Mouse (Mus musculus): ENCODE measurements around the gene Hrk.

Gene Hrk

GRCm38 (mm10) chr5:118164581-118164980, at the start of gene Hrk:
Gene Hrk, plus strand, starts transcription at chr5:118164648.
- DNase-seq (ENCODE audit: low spot score) = no peak

GRCm38 (mm10) chr5:118118351-118118750, 46.1 kb upstream of the Hrk start:
- DNase-seq (ENCODE audit: low spot score) = no peak

GRCm38 (mm10) chr5:118118922-118119321, 45.5 kb upstream of the Hrk start:
- no peak for DNase-seq (ENCODE audit: low spot score)

GRCm38 (mm10) chr5:118120670-118121069, 43.8 kb upstream of the Hrk start:
- no peak for DNase-seq (ENCODE audit: low spot score)

GRCm38 (mm10) chr5:118121928-118122327, 42.5 kb upstream of the Hrk start:
- DNase-seq (ENCODE audit: low spot score) = no peak

- DNase-seq (ENCODE audit: low spot score) = no peak
Measured at GRCm38 (mm10) chr5:118123096-118123495, 41.4 kb upstream of the Hrk start.

GRCm38 (mm10) chr5:118126671-118127070, 37.8 kb upstream of the Hrk start:
- DNase-seq (ENCODE audit: low spot score) = no peak

GRCm38 (mm10) chr5:118128208-118128607, 36.2 kb upstream of the Hrk start:
- no peak for DNase-seq (ENCODE audit: low spot score)

GRCm38 (mm10) chr5:118128651-118129050, 35.8 kb upstream of the Hrk start:
- DNase-seq (ENCODE audit: low spot score) = no peak

- no peak for DNase-seq (ENCODE audit: low spot score)
Measured at GRCm38 (mm10) chr5:118136391-118136790, 28.1 kb upstream of the Hrk start.

GRCm38 (mm10) chr5:118139630-118140029, 24.8 kb upstream of the Hrk start:
- no peak for DNase-seq (ENCODE audit: low spot score)

- DNase-seq (ENCODE audit: low spot score) = no peak
Measured at GRCm38 (mm10) chr5:118142471-118142870, 22.0 kb upstream of the Hrk start.

GRCm38 (mm10) chr5:118143211-118144026, 21.0 kb upstream of the Hrk start:
- no peak for DNase-seq (ENCODE audit: low spot score)

GRCm38 (mm10) chr5:118144327-118144726, 20.1 kb upstream of the Hrk start:
- no peak for DNase-seq (ENCODE audit: low spot score)

GRCm38 (mm10) chr5:118144770-118145169, 19.7 kb upstream of the Hrk start:
- DNase-seq (ENCODE audit: low spot score) = no peak

GRCm38 (mm10) chr5:118145458-118145857, 19.0 kb upstream of the Hrk start:
- no peak for DNase-seq (ENCODE audit: low spot score)

- DNase-seq (ENCODE audit: low spot score) = no peak
Measured at GRCm38 (mm10) chr5:118145999-118146679, 18.3 kb upstream of the Hrk start.

- no peak for DNase-seq (ENCODE audit: low spot score)
Measured at GRCm38 (mm10) chr5:118147264-118147663, 17.2 kb upstream of the Hrk start.

- no peak for DNase-seq (ENCODE audit: low spot score)
Measured at GRCm38 (mm10) chr5:118149711-118150110, 14.7 kb upstream of the Hrk start.

- peak; percentile 87 for DNase-seq (ENCODE audit: low spot score)
Measured at GRCm38 (mm10) chr5:118154839-118155564, 9.4 kb upstream of the Hrk start, which contains the start of gene Fbxw8. Gene Fbxw8, minus strand, starts transcription at chr5:118155464.

- no peak for DNase-seq (ENCODE audit: low spot score)
Measured at GRCm38 (mm10) chr5:118155565-118155947, 8.9 kb upstream of the Hrk start.

GRCm38 (mm10) chr5:118156976-118157375, 7.5 kb upstream of the Hrk start:
- no peak for DNase-seq (ENCODE audit: low spot score)

GRCm38 (mm10) chr5:118160691-118161090, 3.8 kb upstream of the Hrk start:
- DNase-seq (ENCODE audit: low spot score) = no peak

Data from layer of hippocampus, adult 11-12 months (tissue).